Mouse (Mus musculus) NIH3T3 (cell line): ENCODE measurements around the gene Cacna1h.

Source experiments
- DNase-seq: peaks from one replicate; pipeline ENCODE4 v3.0.0-alpha.2; 2012; ENCODE audit warnings: low read depth

The Cacna1h gene

GRCm38 (mm10) chr17:25433617-25434606 lies at the start of gene Cacna1h:
Gene Cacna1h (minus strand): TSS chr17:25433783.
- DNase-seq: no peak

- DNase-seq: no peak
These were observed 48.5 kb upstream of the Cacna1h start for GRCm38 (mm10) chr17:25482092-25482491.

- DNase-seq: no peak
These were observed 47.2 kb upstream of the Cacna1h start for GRCm38 (mm10) chr17:25480820-25481219.

- DNase-seq: no peak
These were observed 46.6 kb upstream of the Cacna1h start for GRCm38 (mm10) chr17:25480152-25480551.

GRCm38 (mm10) chr17:25475946-25476744 lies 42.6 kb upstream of the Cacna1h start:
- DNase-seq: peak; percentile 83

- DNase-seq: peak; percentile 42
These were observed 40.9 kb upstream of the Cacna1h start for GRCm38 (mm10) chr17:25474330-25475077.

GRCm38 (mm10) chr17:25472044-25472443 lies 38.5 kb upstream of the Cacna1h start:
- no peak for DNase-seq

- DNase-seq: no peak
These were observed 37.8 kb upstream of the Cacna1h start for GRCm38 (mm10) chr17:25471418-25471817.

GRCm38 (mm10) chr17:25469798-25470197 lies 36.2 kb upstream of the Cacna1h start:
- peak; percentile 79 for DNase-seq

- DNase-seq: no peak
These were observed 34.7 kb upstream of the Cacna1h start for GRCm38 (mm10) chr17:25468301-25468700.

GRCm38 (mm10) chr17:25467781-25468180 lies 34.2 kb upstream of the Cacna1h start:
- peak; percentile 18 for DNase-seq

GRCm38 (mm10) chr17:25466257-25466656 lies 32.7 kb upstream of the Cacna1h start:
- DNase-seq: no peak

- no peak for DNase-seq
These were observed 30.5 kb upstream of the Cacna1h start for GRCm38 (mm10) chr17:25464091-25464490.

GRCm38 (mm10) chr17:25463326-25463945 lies 29.9 kb upstream of the Cacna1h start:
- no peak for DNase-seq

GRCm38 (mm10) chr17:25462236-25462875 lies 28.8 kb upstream of the Cacna1h start:
- no peak for DNase-seq

- no peak for DNase-seq
These were observed 23.0 kb upstream of the Cacna1h start for GRCm38 (mm10) chr17:25456540-25456939.

GRCm38 (mm10) chr17:25454272-25454671 lies 20.7 kb upstream of the Cacna1h start, which contains the start of gene Tekt4:
Gene Tekt4 (plus strand): TSS chr17:25454615.
- no peak for DNase-seq

GRCm38 (mm10) chr17:25452246-25452965 lies 18.8 kb upstream of the Cacna1h start:
- no peak for DNase-seq

GRCm38 (mm10) chr17:25450329-25450728 lies 16.7 kb upstream of the Cacna1h start:
- DNase-seq: no peak

- DNase-seq: no peak
These were observed 14.3 kb upstream of the Cacna1h start for GRCm38 (mm10) chr17:25447865-25448264.
